Mouse (Mus musculus) kidney, embryonic 16.5 days (tissue): ENCODE results near the gene Adam12. TPM values are rescaled to one million over a fixed set of nuclear protein-coding genes. Genes with fewer than 3 reads are reported as not detected.

Source experiments
- ATAC-seq: fragments of 200-750 bp; cut with Nextera tagmentation; 2 replicates; pipeline ENCODE4 v1.8.0; 2017; ENCODE audit warnings: moderate TSS enrichment; ENCODE audit not compliant: low FRiP score, low TSS enrichment
- H3K27ac ChIP-seq: fragments of 300-500 bp; sonication (generic); 2 replicates; pipeline ENCODE4 v1.5.1; 2014; ENCODE audit warnings: low read length
- H3K27me3 ChIP-seq: fragments of 300-500 bp; sonication (generic); 2 replicates; pipeline ENCODE4 v1.6.1; 2014; ENCODE audit warnings: low read length, control low read depth, mixed read lengths; ENCODE audit not compliant: insufficient read depth
- H3K36me3 ChIP-seq: fragments of 300-500 bp; sonication (generic); 2 replicates; pipeline ENCODE4 v1.6.1; 2014; ENCODE audit warnings: low read length, control low read depth, mixed read lengths; ENCODE audit not compliant: insufficient read depth
- H3K4me1 ChIP-seq: fragments of 300-500 bp; sonication (generic); 2 replicates; pipeline ENCODE4 v1.6.1; 2014; ENCODE audit warnings: low read length, control low read depth, mixed read lengths; ENCODE audit not compliant: insufficient read depth
- H3K4me2 ChIP-seq: fragments of 300-500 bp; sonication (generic); replicated peaks from 2 replicates; pipeline ENCODE4 v1.6.1; 2014; ENCODE audit warnings: low read depth, low read length
- H3K4me3 ChIP-seq: fragments of 300-500 bp; sonication (generic); 2 replicates; pipeline ENCODE4 v1.5.1; 2014; ENCODE audit warnings: mild to moderate bottlenecking, low read length
- H3K9ac ChIP-seq: fragments of 300-500 bp; sonication (generic); replicated peaks from 2 replicates; pipeline ENCODE4 v1.6.1; 2014; ENCODE audit warnings: low read length
- H3K9me3 ChIP-seq: fragments of 300-500 bp; sonication (generic); 2 replicates; pipeline ENCODE4 v1.6.1; 2016; ENCODE audit warnings: low read length, control low read depth
- WGBS: fragments of 180-500 bp; shearing (Covaris S2); extraction: QIAGEN DNeasy Blood & Tissue Kit; methylation state at CpG from one replicate; pipeline ENCODE4 v1.1.7; 2014; 5-methylcytosine and 5-hydroxymethylcytosine counted together
- microRNA-seq: library from miRNA; unstranded; fragments of <30 nt; microRNA quantifications from one replicate; pipeline ENCODE4, GENCODE M21; 2016
- polyA plus RNA-seq: library from polyadenylated mRNA; unstranded; fragments of >200 nt; fragmentation: Nextera tagmentation; extraction: Ambion mirVana; gene quantifications from 2 replicates; pipeline ENCODE4 v1.2.1, GENCODE M21; 2015

Adam12 gene
- polyA plus RNA-seq, 1 experiment from 2014 or later: 4.5 TPM

- H3K36me3 ChIP-seq: no peaks in the 10 kb centered on the region
- no peak overlapping the region for H3K9ac ChIP-seq
- no peak overlapping the region for H3K4me3 ChIP-seq
- WGBS: 71% methylated on average over 4 of the region's 4 CpGs
- H3K27me3 ChIP-seq: no peaks in the 10 kb centered on the region
- ATAC-seq: no peak
- no peaks in the 10 kb centered on the region for H3K4me1 ChIP-seq
- H3K27ac ChIP-seq: no peak overlapping the region
- H3K4me2 ChIP-seq: no peak overlapping the region
- no peaks in the 10 kb centered on the region for H3K9me3 ChIP-seq
Measured at GRCm38 (mm10) chr7:133859548-133859947, 372.4 kb downstream of the Adam12 start.

- no peaks in the 10 kb centered on the region for H3K9me3 ChIP-seq
- H3K4me3 ChIP-seq: no peak overlapping the region
- H3K9ac ChIP-seq: no peak overlapping the region
- no peaks in the 10 kb centered on the region for H3K27me3 ChIP-seq
- no peak for ATAC-seq
- 91% methylated on average over 3 of the region's 3 CpGs for WGBS
- no peak overlapping the region for H3K4me2 ChIP-seq
- no peaks in the 10 kb centered on the region for H3K36me3 ChIP-seq
- H3K27ac ChIP-seq: no peak overlapping the region
- H3K4me1 ChIP-seq: no peaks in the 10 kb centered on the region
Measured at GRCm38 (mm10) chr7:133858506-133858905, 373.4 kb downstream of the Adam12 start.

GRCm38 (mm10) chr7:133856278-133856677, 375.7 kb downstream of the Adam12 start:
- H3K27ac ChIP-seq: no peak overlapping the region
- WGBS: 17% methylated on average over 3 of the region's 3 CpGs
- peak; percentile 49 for ATAC-seq
- H3K4me3 ChIP-seq: no peak overlapping the region
- H3K36me3 ChIP-seq: no peaks in the 10 kb centered on the region
- H3K9ac ChIP-seq: no peak overlapping the region
- H3K27me3 ChIP-seq: no peaks in the 10 kb centered on the region
- H3K9me3 ChIP-seq: no peaks in the 10 kb centered on the region
- no peaks in the 10 kb centered on the region for H3K4me1 ChIP-seq
- no peak overlapping the region for H3K4me2 ChIP-seq

GRCm38 (mm10) chr7:133850735-133851134, 381.2 kb downstream of the Adam12 start:
- Histone ChIP-seq H3K27ac (no peak overlapping the region), H3K27me3 (no peaks in the 10 kb centered on the region), H3K4me2 (no peak overlapping the region), H3K4me1 (no peaks in the 10 kb centered on the region), H3K9ac (no peak overlapping the region), H3K9me3 (no peaks in the 10 kb centered on the region), H3K4me3 (no peak overlapping the region), H3K36me3 (no peaks in the 10 kb centered on the region)
- no peak for ATAC-seq

- Histone ChIP-seq H3K27me3 (no peaks in the 10 kb centered on the region), H3K4me2 (no peak overlapping the region), H3K36me3 (no peaks in the 10 kb centered on the region), H3K4me1 (no peaks in the 10 kb centered on the region), H3K9me3 (no peaks in the 10 kb centered on the region), H3K27ac (no peak overlapping the region), H3K9ac (no peak overlapping the region), H3K4me3 (no peak overlapping the region)
- WGBS: 58% methylated on average over 2 of the region's 2 CpGs
- no peak for ATAC-seq
Measured at GRCm38 (mm10) chr7:133848180-133848579, 383.8 kb downstream of the Adam12 start.

- WGBS: 29% methylated on average over 1 of the region's 1 CpGs
- 0 out of 2 replicates have a peak, but pooled peaks have one; percentile 31 for ATAC-seq
- no peaks in the 10 kb centered on the region for H3K36me3 ChIP-seq
- H3K4me3 ChIP-seq: no peak overlapping the region
- no peaks in the 10 kb centered on the region for H3K4me1 ChIP-seq
- no peak overlapping the region for H3K4me2 ChIP-seq
- H3K27me3 ChIP-seq: no peaks in the 10 kb centered on the region
- no peak overlapping the region for H3K9ac ChIP-seq
- H3K27ac ChIP-seq: no peak overlapping the region
- H3K9me3 ChIP-seq: no peaks in the 10 kb centered on the region
Measured at GRCm38 (mm10) chr7:133847175-133847574, 384.8 kb downstream of the Adam12 start.

- WGBS: 7% methylated on average over 6 of the region's 6 CpGs
- H3K27me3 ChIP-seq: no peaks in the 10 kb centered on the region
- H3K4me2 ChIP-seq: no peak overlapping the region
- no peak overlapping the region for H3K27ac ChIP-seq
- no peak overlapping the region for H3K9ac ChIP-seq
- H3K4me3 ChIP-seq: no peak overlapping the region
- no peak for ATAC-seq
- H3K36me3 ChIP-seq: no peaks in the 10 kb centered on the region
- no peaks in the 10 kb centered on the region for H3K4me1 ChIP-seq
- no peaks in the 10 kb centered on the region for H3K9me3 ChIP-seq
Measured at GRCm38 (mm10) chr7:133842079-133842478, 389.9 kb downstream of the Adam12 start.

- no peak overlapping the region for H3K9ac ChIP-seq
- no peak overlapping the region for H3K27ac ChIP-seq
- H3K27me3 ChIP-seq: no peaks in the 10 kb centered on the region
- no peaks in the 10 kb centered on the region for H3K9me3 ChIP-seq
- no peaks in the 10 kb centered on the region for H3K4me1 ChIP-seq
- no peak overlapping the region for H3K4me2 ChIP-seq
- H3K4me3 ChIP-seq: no peak overlapping the region
- WGBS: 86% methylated on average over 4 of the region's 4 CpGs
- ATAC-seq: no peak
- H3K36me3 ChIP-seq: no peaks in the 10 kb centered on the region
Measured at GRCm38 (mm10) chr7:133839546-133839945, 392.4 kb downstream of the Adam12 start.

Small RNA genes lying within 50 kb of the gene (microRNA-seq; reads per million reads assigned to microRNA genes)
- not detected for gene Gm23631

Other genes with a start within 250 kb of the Adam12 start
- 0.14 and 0.23 TPM in 2 replicates for gene D7Ertd443e, start 153.5 kb upstream of the Adam12 start, polyA plus RNA-seq